Mouse (Mus musculus) kidney, embryonic 15.5 days (tissue): ENCODE measurements around the gene Chrm1. TPM values are rescaled to one million over a fixed set of nuclear protein-coding genes. Genes with fewer than 3 reads are reported as not detected.
"Not testable (repeated sequence)": the region's sequence is repeated elsewhere in the genome, so short reads cannot be mapped to it uniquely, and the experiment has no call there.

ENCODE experiments used
- ATAC-seq: fragments of 200-750 bp; cut with Nextera tagmentation; replicated peaks from 2 replicates; pipeline ENCODE4 v1.8.0; 2017; ENCODE audit warnings: moderate TSS enrichment; ENCODE audit not compliant: low FRiP score
- H3K27ac ChIP-seq: fragments of 300-500 bp; sonication (generic); 2 replicates; pipeline ENCODE4 v1.5.1; 2015; ENCODE audit warnings: mild to moderate bottlenecking, inconsistent platforms
- H3K27me3 ChIP-seq: fragments of 300-500 bp; sonication (generic); 2 replicates; pipeline ENCODE4 v1.6.1; 2015; ENCODE audit warnings: inconsistent platforms
- H3K36me3 ChIP-seq: fragments of 300-500 bp; sonication (generic); 2 replicates; pipeline ENCODE4 v1.6.1; 2015; ENCODE audit warnings: inconsistent platforms
- H3K4me1 ChIP-seq: fragments of 300-500 bp; sonication (generic); 2 replicates; pipeline ENCODE4 v1.6.1; 2015; ENCODE audit warnings: inconsistent platforms
- H3K4me2 ChIP-seq: fragments of 300-500 bp; sonication (generic); 2 replicates; pipeline ENCODE4 v1.6.1; 2015; ENCODE audit warnings: moderate library complexity, mild to moderate bottlenecking, inconsistent platforms
- H3K4me3 ChIP-seq: fragments of 300-500 bp; sonication (generic); replicated peaks from 2 replicates; pipeline ENCODE4 v1.5.1; 2015; ENCODE audit warnings: mild to moderate bottlenecking, inconsistent platforms
- H3K9ac ChIP-seq: fragments of 300-500 bp; sonication (generic); 2 replicates; pipeline ENCODE4 v1.6.1; 2015; ENCODE audit warnings: mild to moderate bottlenecking, inconsistent platforms
- H3K9me3 ChIP-seq: fragments of 300-500 bp; sonication (generic); replicated peaks from 2 replicates; pipeline ENCODE4 v1.6.1; 2016; ENCODE audit warnings: inconsistent platforms
- WGBS: fragments of 180-500 bp; shearing (Covaris S2); methylation state at CpG from one replicate; pipeline ENCODE4 v1.1.7; 2015; ENCODE audit warnings: mixed read lengths; 5-methylcytosine and 5-hydroxymethylcytosine counted together
- polyA plus RNA-seq: library from polyadenylated mRNA; unstranded; fragments of >200 nt; fragmentation: Nextera tagmentation; extraction: Ambion mirVana; gene quantifications from 2 replicates; pipeline ENCODE4 v1.2.1, GENCODE M21; 2015

The Chrm1 gene
- polyA plus RNA-seq, 1 experiment from 2014 or later = 0.06 TPM

GRCm38 (mm10) chr19:8711949-8712869 is 48.6 kb downstream of the Chrm1 start:
- peak overlapping the region; percentile 83 for H3K9ac ChIP-seq
- H3K27me3 ChIP-seq = no peaks in the 10 kb centered on the region
- H3K27ac ChIP-seq = peak overlapping the region; percentile 97
- WGBS = 52% methylated on average over 10 of the region's 10 CpGs
- peaks cover 45% of the 10 kb centered on the region for H3K36me3 ChIP-seq
- peak overlapping the region; percentile 77 for H3K4me2 ChIP-seq
- H3K9me3 ChIP-seq = no peaks in the 10 kb centered on the region
- no peak for ATAC-seq
- H3K4me3 ChIP-seq = peak overlapping the region; percentile 87
- peaks cover 34% of the 10 kb centered on the region for H3K4me1 ChIP-seq

DNA sequence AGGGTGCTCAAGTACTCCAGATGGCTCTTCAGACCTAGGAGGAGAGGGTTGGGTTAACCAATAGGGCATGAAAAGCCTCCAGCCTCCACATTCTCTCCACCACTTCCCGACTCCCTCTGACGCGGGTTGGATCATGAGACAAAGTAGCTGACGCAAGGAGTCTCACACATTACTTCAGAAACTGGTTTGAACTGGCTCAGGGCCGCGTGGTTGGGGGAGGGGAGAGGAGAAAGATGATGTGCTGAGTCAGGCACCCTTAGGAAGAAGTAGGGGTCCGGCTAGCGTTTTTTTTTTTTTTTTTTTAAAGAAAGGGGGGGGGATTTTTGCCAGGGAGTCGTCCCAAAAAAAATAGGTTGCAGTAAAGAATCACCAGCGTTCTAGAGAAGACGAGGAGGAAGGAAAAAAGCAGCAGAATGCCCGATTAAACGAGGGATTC is 49.3 kb downstream of the Chrm1 start:
- H3K4me3 ChIP-seq = peak overlapping the region; percentile 87
- no peaks in the 10 kb centered on the region for H3K9me3 ChIP-seq
- no peaks in the 10 kb centered on the region for H3K27me3 ChIP-seq
- H3K27ac ChIP-seq = peak overlapping the region; percentile 97
- peak overlapping the region; percentile 83 for H3K9ac ChIP-seq
- ATAC-seq = peak; percentile 77
- peaks cover 38% of the 10 kb centered on the region for H3K36me3 ChIP-seq
- WGBS = under 1% methylated on average over 13 of the region's 13 CpGs
- peaks cover 34% of the 10 kb centered on the region for H3K4me1 ChIP-seq
- H3K4me2 ChIP-seq = peak overlapping the region; percentile 77

DNA sequence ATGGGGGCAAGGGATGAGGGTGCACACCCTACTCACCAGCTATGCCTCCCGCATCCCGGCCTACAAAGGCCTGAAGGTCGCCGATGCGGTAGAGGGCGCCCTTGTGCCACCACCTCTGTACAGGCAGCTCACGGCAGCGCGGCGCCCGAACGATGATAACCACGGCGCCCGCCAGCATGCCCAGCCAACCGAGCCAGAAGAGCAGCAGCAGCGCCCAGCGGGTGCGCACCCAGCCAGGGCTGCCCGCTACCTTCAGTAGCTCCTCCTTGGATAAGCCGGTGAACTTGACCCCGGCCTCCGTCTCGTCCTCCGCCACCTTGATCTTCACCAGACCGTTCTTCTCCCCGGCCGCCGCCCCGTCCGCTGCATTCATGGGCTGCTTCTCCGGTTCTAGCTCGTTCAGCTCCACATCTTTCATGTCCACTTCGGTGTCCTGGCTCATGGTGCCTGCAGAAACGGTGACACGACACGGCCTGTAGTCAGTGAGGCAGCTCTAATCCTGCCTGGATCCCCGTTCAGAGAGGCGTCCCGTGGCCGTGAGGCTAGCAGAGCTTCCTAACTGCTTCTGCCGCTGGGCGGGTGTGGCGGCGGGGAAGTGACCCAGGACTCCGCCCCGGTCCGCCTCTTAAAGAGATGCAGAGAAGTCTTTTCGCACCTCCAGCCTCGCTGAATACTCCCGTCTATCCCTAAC is 49.9 kb downstream of the Chrm1 start:
- Histone ChIP-seq H3K36me3 (peaks cover 32% of the 10 kb centered on the region), H3K4me1 (peaks cover 34% of the 10 kb centered on the region), H3K27me3 (no peaks in the 10 kb centered on the region), H3K9me3 (no peaks in the 10 kb centered on the region), H3K4me3 (peak overlapping the region; percentile 87), H3K4me2 (peak overlapping the region; percentile 77), H3K9ac (peak overlapping the region; percentile 83), H3K27ac (peak overlapping the region; percentile 97)
- WGBS = under 1% methylated on average over 51 of the region's 51 CpGs
- peak; percentile 94 for ATAC-seq

DNA sequence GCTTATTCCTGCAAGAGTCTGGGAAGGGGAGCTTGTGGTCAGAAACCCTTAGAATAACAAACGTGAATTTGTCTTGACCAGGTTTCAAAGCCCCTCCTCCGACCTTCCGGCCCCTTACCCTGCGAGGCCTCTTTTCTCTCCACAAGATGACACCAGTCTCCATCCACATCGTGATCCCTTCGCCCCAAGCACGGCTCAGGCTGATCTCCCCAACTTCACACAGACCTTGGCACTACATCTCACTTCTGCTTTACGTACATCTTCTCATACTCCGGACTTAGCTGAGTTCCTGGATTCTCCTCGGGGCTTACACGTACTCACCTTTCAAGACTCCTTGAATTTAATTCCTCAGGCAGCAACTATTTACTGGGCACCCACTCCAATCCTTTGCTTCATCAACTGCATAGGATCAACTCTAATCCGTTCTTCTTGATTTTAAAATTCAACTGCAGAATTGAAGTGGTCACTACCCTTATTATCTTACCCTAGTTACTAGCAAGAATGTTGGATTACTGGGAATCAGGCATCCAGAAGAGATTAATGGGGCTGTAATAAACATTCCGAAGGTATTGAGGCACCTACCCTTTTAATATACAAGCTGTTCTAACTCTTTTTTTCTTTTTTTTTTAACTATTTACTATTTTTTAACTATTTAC is 50.5 kb downstream of the Chrm1 start:
- WGBS = 4% methylated on average over 13 of the region's 13 CpGs
- no peaks in the 10 kb centered on the region for H3K27me3 ChIP-seq
- no peaks in the 10 kb centered on the region for H3K9me3 ChIP-seq
- peak overlapping the region; percentile 77 for H3K4me2 ChIP-seq
- peaks cover 34% of the 10 kb centered on the region for H3K4me1 ChIP-seq
- peak overlapping the region; percentile 87 for H3K4me3 ChIP-seq
- peak overlapping the region; percentile 83 for H3K9ac ChIP-seq
- peaks cover 26% of the 10 kb centered on the region for H3K36me3 ChIP-seq
- H3K27ac ChIP-seq = peak overlapping the region; percentile 97
- ATAC-seq = peak; percentile 15; the same call in 1 of the 2 replicates

GRCm38 (mm10) chr19:8714653-8715481 is 51.3 kb downstream of the Chrm1 start:
- H3K4me2 ChIP-seq = peak overlapping the region; percentile 77; the same call in 1 of the 2 replicates
- H3K9ac ChIP-seq = no peak overlapping the region
- 75% methylated on average over 10 of the region's 10 CpGs for WGBS
- no peaks in the 10 kb centered on the region for H3K9me3 ChIP-seq
- peaks cover 18% of the 10 kb centered on the region for H3K36me3 ChIP-seq
- H3K4me1 ChIP-seq = peaks cover 34% of the 10 kb centered on the region
- H3K27me3 ChIP-seq = no peaks in the 10 kb centered on the region
- ATAC-seq = no peak
- H3K4me3 ChIP-seq = no peak overlapping the region
- H3K27ac ChIP-seq = no peak overlapping the region

- Histone ChIP-seq H3K9ac (no peak overlapping the region), H3K27me3 (no peaks in the 10 kb centered on the region), H3K9me3 (no peaks in the 10 kb centered on the region), H3K4me2 (no peak overlapping the region), H3K27ac (no peak overlapping the region), H3K4me1 (peaks cover 21% of the 10 kb centered on the region), H3K36me3 (peaks cover 6% of the 10 kb centered on the region), H3K4me3 (no peak overlapping the region)
- ATAC-seq = no peak
- 76% methylated on average over 10 of the region's 10 CpGs for WGBS
These were observed 52.5 kb downstream of the Chrm1 start for GRCm38 (mm10) chr19:8715868-8716766.

GRCm38 (mm10) chr19:8716767-8717475 is 53.3 kb downstream of the Chrm1 start:
- no peak for ATAC-seq
- WGBS = 80% methylated on average over 9 of the region's 10 CpGs

GRCm38 (mm10) chr19:8718357-8718756 is 54.8 kb downstream of the Chrm1 start:
- Histone ChIP-seq H3K4me1 (peaks cover 21% of the 10 kb centered on the region), H3K9me3 (no peaks in the 10 kb centered on the region), H3K4me2 (no peak overlapping the region), H3K27me3 (no peaks in the 10 kb centered on the region), H3K36me3 (no peaks in the 10 kb centered on the region), H3K4me3 (no peak overlapping the region), H3K27ac (no peak overlapping the region), H3K9ac (no peak overlapping the region)
- WGBS = 84% methylated on average over 3 of the region's 3 CpGs
- ATAC-seq = no peak

More at GRCm38 (mm10) chr19:8716767-8717475, 53.3 kb downstream of the Chrm1 start:
- Histone ChIP-seq H3K9ac (no peak overlapping the region), H3K27me3 (no peaks in the 10 kb centered on the region), H3K4me1 (peaks cover 22% of the 10 kb centered on the region), H3K4me3 (no peak overlapping the region), H3K4me2 (no peak overlapping the region), H3K27ac (no peak overlapping the region), H3K36me3 (no peaks in the 10 kb centered on the region; the same call in 1 of the 2 replicates), H3K9me3 (no peaks in the 10 kb centered on the region)

DNA sequence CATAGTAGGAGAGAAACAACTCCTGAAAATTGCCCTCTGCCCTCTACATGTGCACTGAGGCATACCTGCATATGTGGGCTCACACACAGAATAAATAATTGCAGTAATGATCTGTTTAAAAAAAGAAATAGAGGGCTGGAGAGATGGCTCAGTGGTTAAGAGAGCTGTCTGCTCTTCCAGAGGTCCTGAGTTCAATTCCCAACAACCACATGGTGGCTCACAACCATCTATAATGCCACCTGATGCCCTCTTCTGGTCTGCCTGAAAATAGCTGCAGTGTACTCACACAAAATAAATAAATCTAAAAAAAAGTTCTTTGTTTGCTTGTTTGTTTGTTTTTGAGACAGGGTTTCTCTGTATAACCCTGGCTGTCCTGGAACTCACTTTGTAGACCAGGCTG is 55.4 kb downstream of the Chrm1 start:
- not testable (repeated sequence) for H3K9ac ChIP-seq, H3K36me3 ChIP-seq, H3K4me3 ChIP-seq, H3K27ac ChIP-seq, ATAC-seq, H3K4me2 ChIP-seq, H3K27me3 ChIP-seq, H3K9me3 ChIP-seq
- peaks cover 18% of the 10 kb centered on the region for H3K4me1 ChIP-seq

GRCm38 (mm10) chr19:8721378-8721777 is 57.8 kb downstream of the Chrm1 start:
- WGBS = 70% methylated on average over 1 of the region's 1 CpGs
- peak overlapping the region; percentile 73; the same call in 1 of the 2 replicates for H3K9ac ChIP-seq

More at GRCm38 (mm10) chr19:8721378-8721777, 57.8 kb downstream of the Chrm1 start:
- Histone ChIP-seq H3K4me3 (no peak overlapping the region), H3K36me3 (peaks cover 23% of the 10 kb centered on the region), H3K27ac (no peak overlapping the region), H3K27me3 (no peaks in the 10 kb centered on the region), H3K4me1 (peaks cover 32% of the 10 kb centered on the region), H3K4me2 (peak overlapping the region; percentile 59; the same call in 1 of the 2 replicates), H3K9me3 (no peaks in the 10 kb centered on the region)
- ATAC-seq = no peak
